8 mouse cellular contexts compared by ENCODE assay signal in genomic region chr2:69206523-69206922, GRCm38 (mm10). TPM values are rescaled to one million over a fixed set of nuclear protein-coding genes. Genes with fewer than 3 reads are reported as not detected.
DNase-seq lines count a peak whose midpoint lies in the region; ATAC-seq lines count a peak whose summit lies in the region.

No protein-coding gene starts in this region.

- H3K4me3 ChIP-seq in kidney, embryonic 14.5 days (ENCODE audit: low read length), result peak overlapping the region; percentile 78; the same call in 1 of the 2 replicates
- peak overlapping the region; percentile 83 for H3K4me3 ChIP-seq in macrophage (ENCODE audit: inconsistent target)

- no peak overlapping the region for H3K9ac ChIP-seq in kidney, embryonic 14.5 days (ENCODE audit: low read depth, low read length)

- WGBS in kidney, embryonic 14.5 days, result 24% methylated on average over 7 of the region's 7 CpGs
- WGBS in macrophage (ENCODE audit: missing documents), result 29% methylated on average over 7 of the region's 7 CpGs

- H3K79me2 ChIP-seq in macrophage (ENCODE audit: inconsistent target), result peaks cover 16% of the 10 kb centered on the region

- no peaks in the 10 kb centered on the region for H3K9me3 ChIP-seq in kidney, embryonic 14.5 days (ENCODE audit: control insufficient read depth, low read length)

- no peak for DNase-seq in kidney, postnatal 14 days
- peak; percentile 32 for DNase-seq in ZHBTc4 (ENCODE audit: low read depth, low spot score)
- peak; percentile 5 to 9 for DNase-seq in heart, postnatal 10 days
- no peak for DNase-seq in adrenal gland, adult (ENCODE audit: inconsistent age in 2 of 2, low spot score in 1 of 2)

- 0 out of 2 replicates have a peak, but pooled peaks have one; percentile 17 for ATAC-seq in kidney, embryonic 14.5 days (ENCODE audit: low FRiP score, low TSS enrichment)
- no peak for ATAC-seq in granulocyte monocyte progenitor cell, adult 5-6 weeks (replicated peaks; ENCODE audit: poor library complexity, severe bottlenecking)
- no peak for ATAC-seq in frontal cortex, adult (ENCODE audit: low TSS enrichment)

- H3K4me2 ChIP-seq in kidney, embryonic 14.5 days (replicated peaks; ENCODE audit: low read depth, low read length), result peak overlapping the region; percentile 25

- peaks cover 16% of the 10 kb centered on the region for H3K36me3 ChIP-seq in kidney, embryonic 14.5 days (ENCODE audit: control insufficient read depth, insufficient read depth, low read length)
- no peaks in the 10 kb centered on the region; the same call in 1 of the 2 replicates for H3K36me3 ChIP-seq in macrophage (ENCODE audit: inconsistent target)

- intact Hi-C loops in heart, postnatal 10 days (cut with DNase I), result no loop called here

- H3K27me3 ChIP-seq in kidney, embryonic 14.5 days (ENCODE audit: control insufficient read depth, insufficient read depth, low read length), result no peaks in the 10 kb centered on the region

- no peak overlapping the region for H3K27ac ChIP-seq in kidney, embryonic 14.5 days (ENCODE audit: low read depth, low read length)
- H3K27ac ChIP-seq in macrophage, result no peak overlapping the region

- peaks cover 18% of the 10 kb centered on the region for H3K4me1 ChIP-seq in kidney, embryonic 14.5 days (ENCODE audit: control insufficient read depth, insufficient read depth, low read length)

RNA-seq across cellular contexts. Expression of gene Spc25, which starts 0.5 kb away (rescaled TPM):
- polyA plus RNA-seq in kidney, embryonic 14.5 days (2014; fragmentation: Nextera tagmentation; extraction: Ambion mirVana), result 268 and 319 TPM in 2 replicates
- total RNA-seq in heart, postnatal 10 days (2021), result 10 to 100 TPM; 11.4 to 12.3 TPM
- 10 to 100 TPM in 3 of 26 experiments, 1 to 10 TPM in 19, under 1 TPM in 1, not detected in 3; 0.81 to 20.9 (median 6.2) TPM for total RNA-seq in macrophage (2018; cell fraction: chromatin; rRNA removed)
- 1 to 10 TPM; 5.0 to 10.0 (median 7.5) TPM for total RNA-seq in macrophage (2018; cell fraction: cytosol; rRNA removed)
- 10 to 100 TPM in 2 of 26 experiments, 1 to 10 TPM in 24; 1.2 to 18.6 (median 4.1) TPM for total RNA-seq in macrophage (2018; cell fraction: nucleus; rRNA removed)
- 3.3 to 24.7 TPM (median 19.3 TPM) in 3 replicates for polyA plus RNA-seq in macrophage (2018)
- total RNA-seq in granulocyte monocyte progenitor cell, adult 5-6 weeks (2014; fragmentation: Nextera tagmentation), result 21.8 and 58.1 TPM in 2 replicates
- 69.4 and 89.1 TPM in 2 replicates for total RNA-seq in granulocyte monocyte progenitor cell, adult 5-6 weeks (2017)

RNA-seq across cellular contexts. Expression of gene G6pc2, which starts 4.3 kb away (rescaled TPM):
- 3.8 and 5.0 TPM in 2 replicates for polyA plus RNA-seq in kidney, embryonic 14.5 days (2014; fragmentation: Nextera tagmentation; extraction: Ambion mirVana)
- not detected for total RNA-seq in heart, postnatal 10 days (2021)
- not detected for total RNA-seq in macrophage (2018; cell fraction: chromatin; rRNA removed)
- total RNA-seq in macrophage (2018; cell fraction: cytosol; rRNA removed), result not detected
- total RNA-seq in macrophage (2018; cell fraction: nucleus; rRNA removed), result not detected
- polyA plus RNA-seq in macrophage (2018), result not detected in 3 replicates
- not detected in 2 replicates for total RNA-seq in granulocyte monocyte progenitor cell, adult 5-6 weeks (2014; fragmentation: Nextera tagmentation)
- not detected in 2 replicates for total RNA-seq in granulocyte monocyte progenitor cell, adult 5-6 weeks (2017)

Comparison
In these comparisons a context has a peak if more than half of its experiments do, and no peak if none do; other contexts are left out.
1. DNase-seq: peak in ZHBTc4 (single experiment) and heart, postnatal 10 days (2 of 2); none in kidney, postnatal 14 days (single experiment) and adrenal gland, adult (0 of 2).